Mouse (Mus musculus): ENCODE measurements around the gene Hfe.

The Hfe gene

GRCm38 (mm10) chr13:23710374-23711089, at the start of gene Hfe:
Gene Hfe, minus strand, starts transcription at chr13:23710854.
- peak; percentile 77 to 92 for DNase-seq (ENCODE audit: inconsistent age in 2 of 2, low spot score in 1 of 2)

- no peak for DNase-seq (ENCODE audit: inconsistent age in 2 of 2, low spot score in 1 of 2)
These were observed 49.2 kb upstream of the Hfe start for GRCm38 (mm10) chr13:23759916-23760239.

GRCm38 (mm10) chr13:23759251-23759771, 48.7 kb upstream of the Hfe start:
- DNase-seq (ENCODE audit: inconsistent age in 2 of 2, low spot score in 1 of 2), result no peak

GRCm38 (mm10) chr13:23757921-23758320, 47.3 kb upstream of the Hfe start:
- DNase-seq (ENCODE audit: inconsistent age in 2 of 2, low spot score in 1 of 2), result no peak

- DNase-seq (ENCODE audit: inconsistent age in 2 of 2, low spot score in 1 of 2), result no peak
These were observed 46.6 kb upstream of the Hfe start for GRCm38 (mm10) chr13:23757211-23757773.

GRCm38 (mm10) chr13:23756790-23757189, 46.1 kb upstream of the Hfe start, which contains the start of gene Hist1h4b:
Gene Hist1h4b, plus strand, starts transcription at chr13:23757013.
- peak; percentile 87 to 96 for DNase-seq (ENCODE audit: inconsistent age in 2 of 2, low spot score in 1 of 2)

- DNase-seq (ENCODE audit: inconsistent age in 2 of 2, low spot score in 1 of 2), result no peak
These were observed 44.3 kb upstream of the Hfe start for GRCm38 (mm10) chr13:23755000-23755399.

GRCm38 (mm10) chr13:23753314-23754078, 42.8 kb upstream of the Hfe start:
- DNase-seq (ENCODE audit: inconsistent age in 2 of 2, low spot score in 1 of 2), result no peak

GRCm38 (mm10) chr13:23752742-23753172, 42.1 kb upstream of the Hfe start:
- DNase-seq (ENCODE audit: inconsistent age in 2 of 2, low spot score in 1 of 2), result no peak

GRCm38 (mm10) chr13:23752067-23752741, 41.5 kb upstream of the Hfe start, which contains the start of gene Hist1h3b:
Gene Hist1h3b, plus strand, starts transcription at chr13:23752267.
- DNase-seq (ENCODE audit: inconsistent age in 2 of 2, low spot score in 1 of 2), result peak; percentile 84 to 95

- peak in 1 of 2 experiments; percentile 62 for DNase-seq (ENCODE audit: inconsistent age in 2 of 2, low spot score in 1 of 2)
These were observed 40.9 kb upstream of the Hfe start for GRCm38 (mm10) chr13:23751478-23751956.

GRCm38 (mm10) chr13:23750839-23751477, 40.3 kb upstream of the Hfe start, which contains the start of gene Hist1h2ab:
Gene Hist1h2ab, plus strand, starts transcription at chr13:23751126.
- DNase-seq (ENCODE audit: inconsistent age in 2 of 2, low spot score in 1 of 2), result peak; percentile 58 to 85

- DNase-seq (ENCODE audit: inconsistent age in 2 of 2, low spot score in 1 of 2), result no peak
These were observed 39.0 kb upstream of the Hfe start for GRCm38 (mm10) chr13:23749563-23750121.

GRCm38 (mm10) chr13:23747892-23748288, 37.2 kb upstream of the Hfe start:
- no peak for DNase-seq (ENCODE audit: inconsistent age in 2 of 2, low spot score in 1 of 2)

GRCm38 (mm10) chr13:23747081-23747891, 36.6 kb upstream of the Hfe start:
- DNase-seq (ENCODE audit: inconsistent age in 2 of 2, low spot score in 1 of 2), result no peak

GRCm38 (mm10) chr13:23746201-23747080, 35.8 kb upstream of the Hfe start, which contains the start of gene Hist1h2bb:
Gene Hist1h2bb, plus strand, starts transcription at chr13:23746734.
- DNase-seq (ENCODE audit: inconsistent age in 2 of 2, low spot score in 1 of 2), result peak; percentile 84 to 95

GRCm38 (mm10) chr13:23745381-23746161, 34.9 kb upstream of the Hfe start, which contains the start of gene Hist1h3c:
Gene Hist1h3c, minus strand, starts transcription at chr13:23745602.
- DNase-seq (ENCODE audit: inconsistent age in 2 of 2, low spot score in 1 of 2), result peak; percentile 81 to 94

Data from adrenal gland, adult (tissue).